Mouse (Mus musculus) hindbrain, embryonic 16.5 days (tissue): ENCODE results near the gene Nyx. TPM values are rescaled to one million over a fixed set of nuclear protein-coding genes. Genes with fewer than 3 reads are reported as not detected.

ENCODE experiments used
- ATAC-seq: fragments of 200-750 bp; cut with Nextera tagmentation; 2 replicates; pipeline ENCODE4 v1.8.0; 2017; ENCODE audit warnings: moderate TSS enrichment, moderate library complexity
- H3K27ac ChIP-seq: fragments of 300-500 bp; sonication (generic); 2 replicates; pipeline ENCODE4 v1.5.1; 2014; ENCODE audit warnings: low read depth, mild to moderate bottlenecking, control low read depth, low read length, moderate library complexity
- H3K27me3 ChIP-seq: fragments of 300-500 bp; sonication (generic); replicated peaks from 2 replicates; pipeline ENCODE4 v1.6.1; 2014; ENCODE audit warnings: low read length; ENCODE audit not compliant: control insufficient read depth, insufficient read depth
- H3K36me3 ChIP-seq: fragments of 300-500 bp; sonication (generic); 2 replicates; pipeline ENCODE4 v1.6.1; 2014; ENCODE audit warnings: mild to moderate bottlenecking, low read length, moderate library complexity, mixed read lengths; ENCODE audit not compliant: control insufficient read depth, insufficient read depth
- H3K4me1 ChIP-seq: fragments of 300-500 bp; sonication (generic); 2 replicates; pipeline ENCODE4 v1.6.1; 2014; ENCODE audit warnings: low read depth, low read length; ENCODE audit not compliant: control insufficient read depth, insufficient read depth
- H3K4me2 ChIP-seq: fragments of 300-500 bp; sonication (generic); 2 replicates; pipeline ENCODE4 v1.6.1; 2014; ENCODE audit warnings: mild to moderate bottlenecking, low read length, control low read depth, moderate library complexity
- H3K4me3 ChIP-seq: fragments of 300-500 bp; sonication (generic); 2 replicates; pipeline ENCODE4 v1.5.1; 2014; ENCODE audit warnings: mild to moderate bottlenecking, low read length, control low read depth, moderate library complexity
- H3K9ac ChIP-seq: fragments of 300-500 bp; sonication (generic); 2 replicates; pipeline ENCODE4 v1.6.1; 2014; ENCODE audit warnings: low read depth, mild to moderate bottlenecking, control low read depth, low read length, moderate library complexity
- H3K9me3 ChIP-seq: fragments of 300-500 bp; sonication (generic); 2 replicates; pipeline ENCODE4 v1.6.1; 2014; ENCODE audit warnings: mild to moderate bottlenecking, low read length, moderate library complexity; ENCODE audit not compliant: control insufficient read depth
- WGBS: fragments of 180-500 bp; shearing (Covaris S2); extraction: QIAGEN DNeasy Blood & Tissue Kit; methylation state at CpG from one replicate; pipeline ENCODE4 v1.1.7; 2014; 5-methylcytosine and 5-hydroxymethylcytosine counted together
- polyA plus RNA-seq: library from polyadenylated mRNA; unstranded; fragments of >200 nt; fragmentation: Nextera tagmentation; extraction: Ambion mirVana; gene quantifications from 2 replicates; pipeline ENCODE4 v1.2.1, GENCODE M21; 2015

The Nyx gene
- polyA plus RNA-seq, 1 experiment from 2014 or later, result 0.24 TPM

DNA sequence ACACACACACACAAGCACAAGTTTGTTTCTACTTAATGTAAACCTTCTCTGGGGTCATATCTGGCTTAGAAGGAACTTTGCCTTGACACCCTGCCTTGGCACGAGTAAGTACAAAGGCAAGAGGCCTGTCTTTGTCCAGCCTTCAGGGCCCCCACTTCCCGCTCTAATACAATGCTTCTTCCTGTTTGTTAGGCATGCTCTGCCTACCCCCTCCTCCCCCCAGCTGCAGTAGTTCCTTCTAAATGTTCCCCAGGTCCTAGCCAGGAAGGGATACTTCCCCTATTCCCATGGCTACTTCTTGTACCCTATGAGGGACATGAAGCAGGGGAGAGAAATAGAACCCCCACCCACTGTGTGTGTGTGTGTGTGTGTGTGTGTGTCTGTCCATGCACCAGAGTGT is 40.5 kb downstream of the Nyx start:
- Histone ChIP-seq H3K4me2 (no peak overlapping the region), H3K27me3 (no peaks in the 10 kb centered on the region), H3K4me1 (no peaks in the 10 kb centered on the region), H3K27ac (no peak overlapping the region), H3K36me3 (no peaks in the 10 kb centered on the region), H3K9ac (no peak overlapping the region), H3K9me3 (no peaks in the 10 kb centered on the region), H3K4me3 (no peak overlapping the region)
- 0 out of 2 replicates have a peak, but pooled peaks have one; percentile 25 for ATAC-seq
- WGBS, result 76% methylated on average over 2 of the region's 2 CpGs

DNA sequence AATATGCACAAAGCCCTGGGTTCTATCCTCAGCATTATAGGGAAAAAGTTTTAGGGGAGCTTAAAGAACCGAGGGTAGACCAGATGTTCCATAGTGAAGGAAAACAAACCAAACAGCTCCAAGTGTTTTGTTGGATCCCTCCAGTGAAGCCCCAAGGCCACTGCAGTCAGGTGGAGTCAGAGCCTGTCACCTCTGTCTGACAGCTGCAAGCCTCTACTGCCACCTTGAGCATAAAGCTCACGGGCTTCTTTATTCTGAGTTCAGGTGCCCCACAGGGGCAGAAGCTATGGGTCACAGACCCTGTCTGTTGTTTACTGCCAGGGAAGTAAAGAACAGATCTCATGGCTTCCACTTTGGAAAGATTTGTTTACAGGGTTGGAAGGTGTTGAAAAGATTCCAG is 47.2 kb downstream of the Nyx start:
- H3K27ac ChIP-seq, result no peak overlapping the region
- no peaks in the 10 kb centered on the region for H3K36me3 ChIP-seq
- H3K4me1 ChIP-seq, result no peaks in the 10 kb centered on the region
- H3K4me3 ChIP-seq, result no peak overlapping the region
- no peaks in the 10 kb centered on the region for H3K27me3 ChIP-seq
- H3K9ac ChIP-seq, result no peak overlapping the region
- no peak for ATAC-seq
- H3K9me3 ChIP-seq, result no peaks in the 10 kb centered on the region
- no peak overlapping the region for H3K4me2 ChIP-seq
- WGBS, result 48% methylated on average over 2 of the region's 2 CpGs

DNA sequence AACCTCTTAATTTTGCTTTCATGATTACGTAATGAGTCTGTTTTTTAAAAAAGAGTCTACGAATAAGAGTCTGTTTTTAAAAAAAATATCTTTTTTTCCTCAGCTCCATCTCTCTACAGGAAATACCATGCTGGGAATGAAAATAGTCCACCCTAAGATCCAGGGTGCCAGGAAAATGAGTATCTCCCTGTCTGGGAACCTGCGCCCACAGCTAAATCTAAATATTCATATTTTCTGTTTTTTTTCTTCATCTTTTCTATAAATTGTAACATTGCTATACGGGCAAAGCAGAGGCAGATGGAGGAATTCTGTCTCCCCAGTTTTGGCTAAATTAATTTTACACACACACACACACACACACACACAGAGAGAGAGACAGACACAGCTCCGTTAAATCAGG is 48.0 kb downstream of the Nyx start:
- Histone ChIP-seq H3K4me1 (no peaks in the 10 kb centered on the region), H3K9me3 (no peaks in the 10 kb centered on the region), H3K36me3 (no peaks in the 10 kb centered on the region), H3K9ac (no peak overlapping the region), H3K4me3 (no peak overlapping the region), H3K27ac (no peak overlapping the region), H3K4me2 (no peak overlapping the region), H3K27me3 (no peaks in the 10 kb centered on the region)
- ATAC-seq, result no peak
- WGBS, result 85% methylated on average over 5 of the region's 5 CpGs

DNA sequence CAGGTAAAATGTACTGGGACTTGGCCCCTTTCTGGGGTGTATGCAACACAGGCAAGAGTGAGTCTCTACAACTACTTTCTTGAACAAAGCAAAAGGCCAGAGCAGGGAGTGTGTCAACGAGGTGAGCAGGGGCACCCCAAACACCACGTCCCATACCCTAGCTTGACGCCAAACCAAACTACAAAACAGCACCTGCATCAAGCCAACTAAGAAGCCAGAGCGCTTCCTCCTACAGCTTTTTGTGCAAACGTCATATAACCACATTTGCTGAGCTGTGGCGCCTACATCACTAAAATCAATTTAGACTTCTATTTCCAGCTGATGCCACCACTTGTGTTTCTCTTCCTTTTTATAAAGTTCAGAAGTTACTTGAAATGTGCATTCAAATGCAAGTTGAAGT is 50.5 kb downstream of the Nyx start:
- Histone ChIP-seq H3K4me1 (no peaks in the 10 kb centered on the region), H3K9ac (no peak overlapping the region), H3K27me3 (no peaks in the 10 kb centered on the region), H3K27ac (no peak overlapping the region), H3K36me3 (no peaks in the 10 kb centered on the region), H3K9me3 (no peaks in the 10 kb centered on the region), H3K4me2 (no peak overlapping the region), H3K4me3 (no peak overlapping the region)
- WGBS, result 95% methylated on average over 6 of the region's 6 CpGs
- ATAC-seq, result no peak

DNA sequence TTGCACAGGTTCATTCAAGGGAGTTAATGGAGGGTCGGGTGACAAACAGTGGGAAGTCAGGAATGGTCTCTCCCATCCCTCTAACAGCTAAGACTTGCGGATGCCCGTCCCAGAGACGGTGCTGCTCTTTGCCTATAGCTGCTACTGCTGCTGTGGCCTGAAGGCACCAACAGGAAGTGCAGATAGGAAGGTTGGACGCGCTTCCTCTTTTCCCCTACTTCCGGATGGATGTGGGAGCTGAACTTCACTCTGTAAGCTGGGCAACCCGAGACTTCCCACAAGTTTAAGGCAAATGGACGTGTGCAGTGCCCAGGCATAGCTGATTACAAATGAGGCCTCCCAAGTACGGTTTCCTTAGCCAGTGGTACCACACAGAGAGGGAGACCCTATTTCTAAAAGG is 52.1 kb downstream of the Nyx start:
- Histone ChIP-seq H3K9ac (no peak overlapping the region), H3K4me1 (no peaks in the 10 kb centered on the region), H3K36me3 (no peaks in the 10 kb centered on the region), H3K27ac (no peak overlapping the region; the same call in 1 of the 2 replicates), H3K9me3 (no peaks in the 10 kb centered on the region), H3K4me2 (no peak overlapping the region), H3K27me3 (no peaks in the 10 kb centered on the region), H3K4me3 (no peak overlapping the region)
- 81% methylated on average over 10 of the region's 10 CpGs for WGBS
- no peak for ATAC-seq

DNA sequence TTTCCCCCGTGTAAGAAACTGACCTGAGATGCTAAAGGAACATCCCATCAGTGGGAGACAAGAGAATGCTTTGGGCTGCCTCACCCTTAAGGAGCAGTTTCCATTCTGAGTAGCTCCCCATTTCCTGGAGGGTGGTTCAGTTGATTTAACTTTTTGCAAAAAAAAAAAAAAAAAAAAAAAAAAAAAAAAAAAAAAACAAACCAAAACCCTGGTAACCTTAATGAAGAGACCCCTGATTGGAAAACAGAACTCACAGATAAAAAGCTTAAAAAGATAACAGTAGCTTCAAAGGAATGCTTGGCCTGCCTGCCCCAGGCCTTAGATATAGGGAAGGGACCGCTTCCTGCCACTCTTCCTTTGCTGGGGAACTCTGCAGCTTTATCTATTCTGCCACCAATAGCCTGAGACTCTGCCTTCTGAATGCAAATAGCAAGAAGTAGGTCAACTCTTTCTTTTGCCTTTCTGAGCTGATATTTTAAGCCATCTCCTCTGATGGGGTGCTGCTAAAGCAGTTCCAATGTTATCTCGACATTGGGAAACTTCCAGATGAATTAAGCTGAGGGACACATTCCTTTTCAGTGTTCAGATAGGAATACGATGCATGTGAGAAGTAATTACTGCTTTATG is 53.0 kb downstream of the Nyx start:
- Histone ChIP-seq H3K36me3 (no peaks in the 10 kb centered on the region), H3K4me3 (no peak overlapping the region), H3K4me1 (no peaks in the 10 kb centered on the region), H3K9ac (no peak overlapping the region), H3K27me3 (no peaks in the 10 kb centered on the region), H3K4me2 (no peak overlapping the region), H3K9me3 (no peaks in the 10 kb centered on the region), H3K27ac (no peak overlapping the region; the same call in 1 of the 2 replicates)
- 69% methylated on average over 4 of the region's 4 CpGs for WGBS
- no peak for ATAC-seq

DNA sequence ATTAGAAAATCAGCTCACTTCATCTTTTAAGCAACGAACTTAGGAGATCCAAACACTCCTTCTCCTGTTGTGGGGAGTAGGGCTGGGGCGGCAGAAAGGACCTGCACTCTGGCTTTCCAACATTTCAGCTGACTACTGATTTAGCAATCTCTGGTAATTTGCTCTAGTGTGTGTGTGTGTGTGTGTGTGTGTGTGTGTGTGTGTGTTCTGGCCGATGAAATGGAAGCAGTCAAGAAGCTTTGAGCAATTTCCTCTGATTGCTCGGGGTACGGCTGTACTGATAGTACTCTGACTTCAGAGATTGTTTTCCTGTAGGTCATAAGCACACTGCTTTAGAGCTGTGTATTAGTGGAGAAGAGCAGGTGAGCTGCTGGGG is 53.5 kb downstream of the Nyx start:
- ATAC-seq, result no peak
- Histone ChIP-seq H3K4me1 (no peaks in the 10 kb centered on the region), H3K9me3 (no peaks in the 10 kb centered on the region), H3K4me2 (no peak overlapping the region), H3K4me3 (no peak overlapping the region), H3K27ac (no peak overlapping the region), H3K9ac (no peak overlapping the region), H3K36me3 (no peaks in the 10 kb centered on the region), H3K27me3 (no peaks in the 10 kb centered on the region)
- WGBS, result 82% methylated on average over 5 of the region's 5 CpGs

DNA sequence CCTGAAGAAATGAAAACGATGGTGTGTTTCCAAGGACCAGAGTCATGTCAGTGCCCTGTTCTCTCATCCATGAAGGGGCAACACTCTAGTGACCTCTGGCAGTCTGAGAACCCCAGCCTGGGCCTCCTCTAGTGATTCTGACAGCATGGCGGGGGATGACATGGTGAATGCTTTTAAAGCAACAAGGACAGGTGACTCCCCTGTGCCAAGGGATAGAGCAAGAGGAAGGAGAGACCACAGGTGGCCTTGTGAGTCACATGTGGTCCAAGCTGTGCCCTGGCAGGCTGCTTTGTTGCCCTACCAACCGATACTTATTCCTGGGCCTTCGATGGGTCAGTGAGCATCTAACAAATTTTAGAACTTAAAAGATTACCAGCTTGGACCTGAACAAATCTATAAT is 54.7 kb downstream of the Nyx start:
- Histone ChIP-seq H3K4me2 (no peak overlapping the region), H3K27me3 (no peaks in the 10 kb centered on the region; the same call in 1 of the 2 replicates), H3K4me1 (no peaks in the 10 kb centered on the region), H3K9ac (no peak overlapping the region), H3K36me3 (no peaks in the 10 kb centered on the region), H3K4me3 (no peak overlapping the region), H3K27ac (no peak overlapping the region), H3K9me3 (no peaks in the 10 kb centered on the region)
- ATAC-seq, result no peak
- 84% methylated on average over 4 of the region's 4 CpGs for WGBS

DNA sequence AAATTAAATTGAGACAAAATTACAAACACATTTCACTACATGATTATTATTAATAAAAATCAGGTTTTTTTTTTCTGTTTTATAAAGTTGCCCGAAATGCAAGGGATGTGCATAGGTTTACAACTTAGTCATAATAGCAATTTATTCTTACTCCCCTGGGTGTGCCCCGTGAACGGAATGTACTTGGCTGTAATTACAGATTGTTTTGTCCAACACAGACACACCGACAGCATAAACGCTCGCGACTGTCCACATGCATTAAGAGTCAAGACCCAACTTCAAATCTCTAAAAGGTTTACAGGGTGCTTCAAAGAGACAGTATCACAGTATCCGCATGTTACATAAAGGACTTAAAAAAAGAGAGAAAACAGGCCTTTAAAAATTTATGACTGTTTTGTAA is 55.4 kb downstream of the Nyx start:
- Histone ChIP-seq H3K36me3 (no peaks in the 10 kb centered on the region), H3K9ac (no peak overlapping the region), H3K4me3 (no peak overlapping the region), H3K9me3 (no peaks in the 10 kb centered on the region), H3K27ac (no peak overlapping the region), H3K4me2 (no peak overlapping the region), H3K4me1 (no peaks in the 10 kb centered on the region), H3K27me3 (no peaks in the 10 kb centered on the region; the same call in 1 of the 2 replicates)
- WGBS, result 77% methylated on average over 8 of the region's 8 CpGs
- no peak for ATAC-seq
